Mouse (Mus musculus) myocyte (in vitro differentiated cells): ENCODE measurements around the gene Emx2. TPM values are rescaled to one million over a fixed set of nuclear protein-coding genes. Genes with fewer than 3 reads are reported as not detected.

Experiments used
- H3K27me3 ChIP-seq: one replicate; pipeline ENCODE4 v1.6.1; 2011; ENCODE audit not compliant: control insufficient read depth, insufficient read depth, insufficient read length
- H3K36me3 ChIP-seq: one replicate; pipeline ENCODE4 v1.6.1; 2011; ENCODE audit not compliant: control insufficient read depth, insufficient read depth
- H3K4me2 ChIP-seq: one replicate; pipeline ENCODE4 v1.6.1; 2011; ENCODE audit warnings: low read depth, control low read depth
- H3K4me3 ChIP-seq: one replicate; pipeline ENCODE4 v1.5.1; 2011; ENCODE audit warnings: mild to moderate bottlenecking, control low read depth, moderate library complexity
- H3K79me2 ChIP-seq: one replicate; pipeline ENCODE4 v1.6.1; 2011; ENCODE audit not compliant: control insufficient read depth, insufficient read depth
- H3ac ChIP-seq: one replicate; pipeline ENCODE4 v1.6.1; 2011; ENCODE audit not compliant: control insufficient read depth, insufficient read length
- CEBPB ChIP-seq: IDR thresholded peaks from 2 replicates; pipeline ENCODE4 v1.6.1; 2011; ENCODE audit warnings: mild to moderate bottlenecking, moderate library complexity; ENCODE audit not compliant: poor library complexity, insufficient read depth, severe bottlenecking
- E2F4 ChIP-seq: IDR thresholded peaks from one replicate; pipeline ENCODE4 v1.6.1; 2011; ENCODE audit warnings: mild to moderate bottlenecking, control low read depth, moderate library complexity; ENCODE audit not compliant: insufficient read depth
- MAX ChIP-seq: IDR thresholded peaks from one replicate; pipeline ENCODE4 v1.6.1; 2011; ENCODE audit warnings: low read depth, mild to moderate bottlenecking, control low read depth
- MYOD1 ChIP-seq, 3 experiments: IDR thresholded peaks; one replicate each; pipeline ENCODE4 v1.6.1; 2011; ENCODE audit warnings: control low read depth in 2 of 3, low read depth in 2 of 3, mild to moderate bottlenecking in 2 of 3, moderate library complexity in 1 of 3; ENCODE audit not compliant: insufficient read length in 2 of 3, control insufficient read depth in 1 of 3
- MYOG ChIP-seq, 3 experiments: IDR thresholded peaks; one replicate each; pipeline ENCODE4 v1.6.1; 2011; ENCODE audit warnings: control low read depth in 2 of 3, low read depth in 2 of 3, mild to moderate bottlenecking in 2 of 3; ENCODE audit not compliant: insufficient read length in 2 of 3, control insufficient read depth in 1 of 3, insufficient read depth in 1 of 3
- POLR2A ChIP-seq: IDR thresholded peaks from one replicate; pipeline ENCODE4 v1.6.1; 2011; ENCODE audit warnings: low read depth, mild to moderate bottlenecking, control low read depth, moderate library complexity; ENCODE audit not compliant: insufficient read length
- POLR2AphosphoS2 ChIP-seq: IDR thresholded peaks from one replicate; pipeline ENCODE4 v1.6.1; 2011; ENCODE audit warnings: low read depth, control low read depth; ENCODE audit not compliant: insufficient read length
- REST ChIP-seq: IDR thresholded peaks from one replicate; pipeline ENCODE4 v1.6.1; 2011; ENCODE audit warnings: mild to moderate bottlenecking, control low read depth, moderate library complexity; ENCODE audit not compliant: insufficient read depth, insufficient read length
- SRF ChIP-seq: IDR thresholded peaks from one replicate; pipeline ENCODE4 v1.6.1; 2011; ENCODE audit warnings: low read depth; ENCODE audit not compliant: control insufficient read depth, insufficient read length
- TCF12 ChIP-seq: IDR thresholded peaks from one replicate; pipeline ENCODE4 v1.6.1; 2011; ENCODE audit warnings: mild to moderate bottlenecking, control low read depth; ENCODE audit not compliant: poor library complexity, insufficient read depth, severe bottlenecking
- TCF3 ChIP-seq: IDR thresholded peaks from one replicate; pipeline ENCODE4 v1.6.1; 2011; ENCODE audit warnings: low read depth, control low read depth; ENCODE audit not compliant: insufficient read length
- USF1 ChIP-seq: IDR thresholded peaks from one replicate; pipeline ENCODE4 v1.6.1; 2011; ENCODE audit warnings: low read depth, mild to moderate bottlenecking, control low read depth, moderate library complexity
- polyA plus RNA-seq: library from polyadenylated mRNA; unstranded; fragments of >200 nt; fragmentation: generic; extraction: Trizol; gene quantifications from one replicate; pipeline ENCODE4 v1.2.1, GENCODE M21; 2012; ENCODE audit warnings: missing spikeins

The Emx2 gene
- polyA plus RNA-seq, 1 experiment: not detected

DNA sequence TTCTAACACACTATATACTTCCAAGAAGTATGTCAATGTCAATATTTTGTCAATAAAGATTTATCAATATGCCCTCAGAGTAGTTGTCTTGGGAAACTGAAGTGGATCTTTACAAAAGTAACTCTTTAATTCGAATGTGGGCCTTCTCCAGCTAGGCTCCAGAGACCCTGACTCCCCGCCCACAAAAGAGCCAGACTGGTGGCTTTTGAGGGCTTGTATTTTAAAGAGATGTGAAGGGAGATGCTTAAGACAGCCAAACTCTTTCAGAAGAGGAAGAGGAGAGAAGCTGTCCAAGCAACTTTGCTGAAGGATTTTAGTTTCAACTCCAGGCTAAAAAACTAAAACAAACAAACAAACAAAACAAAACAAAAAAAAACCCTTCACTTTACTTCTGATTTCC lies 7.1 kb downstream of the Emx2 start:
- no peaks in the 10 kb centered on the region for H3K36me3 ChIP-seq
- H3ac ChIP-seq: no peak overlapping the region
- TF ChIP-seq POLR2AphosphoS2 (no peak), REST (no peak), USF1 (no peak), MYOG (IDR thresholded peaks at IDR 0.05; ENCODE audit: control insufficient read depth in 1 of 3, insufficient read depth in 1 of 3, insufficient read length in 2 of 3, low read depth in 2 of 3) (no peak), SRF (no peak), MAX (no peak), CEBPB (no peak), MYOD1 (IDR thresholded peaks at IDR 0.05; ENCODE audit: control insufficient read depth in 1 of 3, insufficient read length in 2 of 3, low read depth in 2 of 3) (no peak), E2F4 (no peak), POLR2A (no peak), TCF12 (no peak), TCF3 (no peak)
- no peak overlapping the region for H3K4me2 ChIP-seq
- no peaks in the 10 kb centered on the region for H3K79me2 ChIP-seq
- H3K4me3 ChIP-seq: no peak overlapping the region
- H3K27me3 ChIP-seq: no peaks in the 10 kb centered on the region

DNA sequence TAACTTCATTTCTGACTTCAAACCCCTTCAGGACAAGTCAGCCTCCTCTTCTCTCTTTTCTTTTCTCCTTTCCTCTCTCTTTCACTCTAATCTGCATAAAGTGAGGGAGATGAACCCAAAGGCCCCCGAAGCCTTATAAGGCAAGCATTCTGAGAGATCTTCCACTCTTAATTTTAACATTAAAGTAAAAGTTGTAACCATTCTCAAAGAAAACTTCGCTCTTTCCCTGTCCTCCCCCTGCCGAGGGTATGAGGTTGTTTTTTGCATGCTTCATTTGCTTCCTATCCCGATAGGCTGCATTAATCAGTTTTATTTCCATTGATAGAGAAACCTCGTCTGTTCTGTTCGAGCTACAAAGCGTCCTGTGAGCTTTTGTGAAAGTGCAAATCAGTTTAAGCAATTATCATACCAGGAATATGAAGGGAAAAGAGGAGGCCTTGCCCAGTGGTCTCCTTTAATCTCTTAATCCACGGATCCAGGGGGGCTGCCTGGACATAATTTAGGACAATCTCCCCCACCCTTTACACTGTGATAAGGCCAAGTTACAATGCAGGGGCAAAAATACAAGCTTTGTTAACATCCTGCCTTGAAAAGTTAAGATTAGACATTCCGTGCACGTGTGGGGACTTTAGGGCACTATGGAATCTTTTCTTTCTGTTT lies 7.7 kb downstream of the Emx2 start:
- TF ChIP-seq POLR2AphosphoS2: no peak
- no peak for TF ChIP-seq MYOD1 (IDR thresholded peaks at IDR 0.05; ENCODE audit: control insufficient read depth in 1 of 3, insufficient read length in 2 of 3, low read depth in 2 of 3)
- TF ChIP-seq E2F4: no peak
- TF ChIP-seq CEBPB: no peak
- TF ChIP-seq USF1: no peak
- TF ChIP-seq REST: no peak
- TF ChIP-seq MAX: no peak
- no peak for TF ChIP-seq TCF12
- no peak for TF ChIP-seq POLR2A
- TF ChIP-seq MYOG (IDR thresholded peaks at IDR 0.05; ENCODE audit: control insufficient read depth in 1 of 3, insufficient read depth in 1 of 3, insufficient read length in 2 of 3, low read depth in 2 of 3): no peak
- no peak for TF ChIP-seq TCF3
- no peak for TF ChIP-seq SRF
- Histone ChIP-seq H3K4me2 (no peak overlapping the region), H3K36me3 (no peaks in the 10 kb centered on the region), H3K4me3 (no peak overlapping the region), H3K27me3 (no peaks in the 10 kb centered on the region), H3ac (no peak overlapping the region), H3K79me2 (no peaks in the 10 kb centered on the region)

DNA sequence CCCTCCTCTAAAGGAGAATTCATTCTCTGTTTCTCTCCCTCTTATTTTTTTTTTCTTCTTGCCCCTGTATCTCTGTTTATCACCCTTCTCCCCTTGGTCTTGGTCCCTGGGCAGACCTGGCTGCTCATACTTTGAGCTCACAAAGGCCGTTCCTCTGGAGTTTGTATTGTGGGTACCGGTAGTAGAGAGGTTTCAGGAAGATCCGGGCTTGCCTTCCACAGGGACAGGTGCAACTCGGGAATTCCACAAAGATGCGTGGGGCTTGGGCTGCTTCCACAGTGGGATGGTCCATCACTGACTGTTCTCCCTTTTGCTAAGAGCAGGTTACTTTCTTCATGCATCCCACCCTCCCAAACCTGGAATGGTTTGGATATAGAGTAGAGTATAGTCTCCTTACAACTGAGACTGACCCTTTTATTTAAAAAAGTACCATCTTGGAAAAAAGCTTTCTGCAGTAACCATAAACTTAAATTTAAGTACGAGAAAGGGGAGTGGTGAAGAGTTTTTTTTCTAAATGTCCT lies 8.3 kb downstream of the Emx2 start:
- H3ac ChIP-seq: no peak overlapping the region
- H3K36me3 ChIP-seq: no peaks in the 10 kb centered on the region
- no peaks in the 10 kb centered on the region for H3K27me3 ChIP-seq
- H3K4me3 ChIP-seq: no peak overlapping the region
- no peak for TF ChIP-seq E2F4
- no peak for TF ChIP-seq SRF
- no peak for TF ChIP-seq REST
- no peak for TF ChIP-seq POLR2AphosphoS2
- TF ChIP-seq POLR2A: no peak
- no peak for TF ChIP-seq MYOG (IDR thresholded peaks at IDR 0.05; ENCODE audit: control insufficient read depth in 1 of 3, insufficient read depth in 1 of 3, insufficient read length in 2 of 3, low read depth in 2 of 3)
- no peak for TF ChIP-seq USF1
- TF ChIP-seq MYOD1 (IDR thresholded peaks at IDR 0.05; ENCODE audit: control insufficient read depth in 1 of 3, insufficient read length in 2 of 3, low read depth in 2 of 3): no peak
- TF ChIP-seq TCF12: no peak
- TF ChIP-seq CEBPB: no peak
- TF ChIP-seq MAX: no peak
- no peak for TF ChIP-seq TCF3
- no peak overlapping the region for H3K4me2 ChIP-seq
- H3K79me2 ChIP-seq: no peaks in the 10 kb centered on the region

DNA sequence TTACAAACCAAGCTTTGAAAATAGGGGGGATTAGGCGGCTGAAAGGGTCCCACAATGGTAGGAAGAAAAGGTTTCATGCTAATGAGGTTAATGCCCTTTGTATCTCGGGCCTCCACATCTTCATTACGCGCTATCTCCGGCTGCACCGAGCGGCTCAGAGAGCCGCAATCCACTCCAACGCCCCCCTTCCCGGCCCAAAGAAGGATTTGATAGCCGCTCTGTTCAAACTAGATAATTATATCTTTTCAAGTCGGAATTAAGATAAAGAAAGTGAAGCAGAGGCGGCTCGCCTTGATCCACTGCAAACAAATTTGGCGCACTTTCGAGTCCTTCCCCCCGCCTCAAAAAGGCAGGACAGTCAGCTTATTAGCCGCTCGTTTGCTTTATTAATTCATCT lies 8.8 kb downstream of the Emx2 start:
- Histone ChIP-seq H3K4me3 (no peak overlapping the region), H3K36me3 (no peaks in the 10 kb centered on the region), H3K4me2 (no peak overlapping the region), H3ac (no peak overlapping the region), H3K79me2 (no peaks in the 10 kb centered on the region), H3K27me3 (no peaks in the 10 kb centered on the region)
- no peak for TF ChIP-seq POLR2AphosphoS2
- no peak for TF ChIP-seq TCF3
- TF ChIP-seq POLR2A: no peak
- no peak for TF ChIP-seq USF1
- no peak for TF ChIP-seq REST
- TF ChIP-seq MYOG (IDR thresholded peaks at IDR 0.05; ENCODE audit: control insufficient read depth in 1 of 3, insufficient read depth in 1 of 3, insufficient read length in 2 of 3, low read depth in 2 of 3): no peak
- TF ChIP-seq MAX: no peak
- TF ChIP-seq TCF12: no peak
- no peak for TF ChIP-seq CEBPB
- TF ChIP-seq SRF: no peak
- no peak for TF ChIP-seq MYOD1 (IDR thresholded peaks at IDR 0.05; ENCODE audit: control insufficient read depth in 1 of 3, insufficient read length in 2 of 3, low read depth in 2 of 3)
- TF ChIP-seq E2F4: no peak
